Mouse (Mus musculus) midbrain, embryonic 13.5 days (tissue): ENCODE measurements around the gene Sp9. TPM values are rescaled to one million over a fixed set of nuclear protein-coding genes. Genes with fewer than 3 reads are reported as not detected.

Source experiments
- ATAC-seq: fragments of 200-750 bp; cut with Nextera tagmentation; 2 replicates; pipeline ENCODE4 v1.8.0; 2017; ENCODE audit warnings: mild to moderate bottlenecking, moderate TSS enrichment, moderate library complexity
- H3K27ac ChIP-seq: fragments of 300-500 bp; sonication (generic); 2 replicates; pipeline ENCODE4 v1.5.1; 2015; ENCODE audit warnings: inconsistent platforms, mild to moderate bottlenecking, moderate library complexity
- H3K27me3 ChIP-seq: fragments of 300-500 bp; sonication (generic); 2 replicates; pipeline ENCODE4 v1.6.1; 2015; ENCODE audit warnings: mild to moderate bottlenecking, inconsistent platforms
- H3K36me3 ChIP-seq: fragments of 300-500 bp; sonication (generic); 2 replicates; pipeline ENCODE4 v1.6.1; 2015; ENCODE audit warnings: mild to moderate bottlenecking, inconsistent platforms
- H3K4me1 ChIP-seq: fragments of 300-500 bp; sonication (generic); replicated peaks from 2 replicates; pipeline ENCODE4 v1.6.1; 2015; ENCODE audit warnings: inconsistent platforms
- H3K4me2 ChIP-seq: fragments of 300-500 bp; sonication (generic); replicated peaks from 2 replicates; pipeline ENCODE4 v1.6.1; 2015; ENCODE audit warnings: moderate library complexity, mild to moderate bottlenecking, inconsistent platforms
- H3K4me3 ChIP-seq: fragments of 300-500 bp; sonication (generic); replicated peaks from 2 replicates; pipeline ENCODE4 v1.5.1; 2015; ENCODE audit warnings: mild to moderate bottlenecking, inconsistent platforms
- H3K9ac ChIP-seq: fragments of 300-500 bp; sonication (generic); replicated peaks from 2 replicates; pipeline ENCODE4 v1.6.1; 2015; ENCODE audit warnings: mild to moderate bottlenecking, inconsistent platforms
- H3K9me3 ChIP-seq: fragments of 300-500 bp; sonication (generic); 2 replicates; pipeline ENCODE4 v1.6.1; 2016; ENCODE audit warnings: mild to moderate bottlenecking, inconsistent platforms
- WGBS: fragments of 180-500 bp; shearing (Covaris S2); methylation state at CpG from one replicate; pipeline ENCODE4 v1.1.7; 2015; 5-methylcytosine and 5-hydroxymethylcytosine counted together
- polyA plus RNA-seq: library from polyadenylated mRNA; unstranded; fragments of >200 nt; fragmentation: Nextera tagmentation; extraction: Ambion mirVana; gene quantifications from 2 replicates; pipeline ENCODE4 v1.2.1, GENCODE M21; 2015

The Sp9 gene
- 6.1 and 8.9 TPM in 2 replicates for polyA plus RNA-seq

GRCm38 (mm10) chr2:73271459-73272161 is at the start of gene Sp9:
TSS of gene Sp9 (plus strand) at chr2:73271925.
- Histone ChIP-seq H3K4me2 (peak within 1 kb of the TSS; percentile 57), H3K9ac (peak within 1 kb of the TSS; percentile 68), H3K4me3 (peak within 1 kb of the TSS; percentile 50), H3K27me3 (peaks cover 84% of the 10 kb centered on the region), H3K36me3 (no peaks in the 10 kb centered on the region), H3K27ac (peak within 1 kb of the TSS; percentile 81), H3K9me3 (no peaks in the 10 kb centered on the region), H3K4me1 (peaks cover 45% of the 10 kb centered on the region)
- ATAC-seq = peak; percentile 87
- WGBS = under 1% methylated on average over 48 of the region's 48 CpGs

- H3K27ac ChIP-seq = no peak overlapping the region
- WGBS = 51% methylated on average over 3 of the region's 3 CpGs
- ATAC-seq = no peak
- no peaks in the 10 kb centered on the region for H3K4me1 ChIP-seq
- H3K9ac ChIP-seq = no peak overlapping the region
- no peaks in the 10 kb centered on the region for H3K9me3 ChIP-seq
- H3K36me3 ChIP-seq = no peaks in the 10 kb centered on the region
- H3K4me2 ChIP-seq = no peak overlapping the region
- H3K4me3 ChIP-seq = no peak overlapping the region
- H3K27me3 ChIP-seq = no peaks in the 10 kb centered on the region
Observed at GRCm38 (mm10) chr2:73231081-73231480, 40.6 kb upstream of the Sp9 start.

DNA sequence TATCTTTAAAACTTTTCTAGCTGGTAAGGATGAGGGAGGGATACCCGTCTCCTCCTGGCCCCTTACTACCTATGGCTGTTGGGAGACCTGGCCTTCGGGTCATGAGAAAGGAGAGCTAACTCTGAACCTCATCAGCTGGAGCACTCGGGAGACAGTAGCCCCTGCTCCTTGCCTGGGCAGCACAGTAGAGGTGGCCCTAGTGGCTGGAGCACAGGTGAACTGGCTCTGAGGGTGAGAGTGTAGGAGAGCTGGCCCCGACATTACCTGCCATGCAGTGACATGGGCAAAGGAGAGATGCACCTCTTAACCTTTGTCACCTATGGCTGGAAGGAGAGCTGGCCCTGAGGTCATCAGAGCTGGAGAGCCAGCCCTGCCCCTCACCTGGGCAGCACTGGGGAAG is 30.4 kb upstream of the Sp9 start:
- 88% methylated on average over 4 of the region's 4 CpGs for WGBS

GRCm38 (mm10) chr2:73248701-73249100 is 23.0 kb upstream of the Sp9 start:
- ATAC-seq = no peak
- Histone ChIP-seq H3K36me3 (no peaks in the 10 kb centered on the region), H3K9me3 (0 out of 2 replicates have a peak, but pooled peaks cover 8% of the 10 kb centered on the region), H3K27ac (no peak overlapping the region), H3K27me3 (no peaks in the 10 kb centered on the region; the same call in 1 of the 2 replicates), H3K4me1 (no peaks in the 10 kb centered on the region), H3K4me3 (no peak overlapping the region), H3K9ac (no peak overlapping the region), H3K4me2 (no peak overlapping the region)
- WGBS = 47% methylated on average over 4 of the region's 4 CpGs

More for the DNA sequence above, 30.4 kb upstream of the Sp9 start:
- no peak for ATAC-seq
- Histone ChIP-seq H3K4me1 (no peaks in the 10 kb centered on the region), H3K36me3 (no peaks in the 10 kb centered on the region), H3K9me3 (no peaks in the 10 kb centered on the region), H3K4me2 (no peak overlapping the region), H3K9ac (no peak overlapping the region), H3K4me3 (no peak overlapping the region), H3K27ac (no peak overlapping the region), H3K27me3 (no peaks in the 10 kb centered on the region)

GRCm38 (mm10) chr2:73263172-73263765 is 8.5 kb upstream of the Sp9 start:
- H3K4me2 ChIP-seq = peak overlapping the region; percentile 54
- WGBS = 4% methylated on average over 16 of the region's 16 CpGs
- peaks cover 16% of the 10 kb centered on the region for H3K4me1 ChIP-seq
- peak overlapping the region; percentile 34 for H3K4me3 ChIP-seq
- H3K9ac ChIP-seq = peak overlapping the region; percentile 51; the same call in 1 of the 2 replicates
- H3K27ac ChIP-seq = no peak overlapping the region
- H3K27me3 ChIP-seq = peaks cover 70% of the 10 kb centered on the region
- H3K9me3 ChIP-seq = peaks cover 6% of the 10 kb centered on the region; the same call in 1 of the 2 replicates
- no peak for ATAC-seq
- H3K36me3 ChIP-seq = no peaks in the 10 kb centered on the region

DNA sequence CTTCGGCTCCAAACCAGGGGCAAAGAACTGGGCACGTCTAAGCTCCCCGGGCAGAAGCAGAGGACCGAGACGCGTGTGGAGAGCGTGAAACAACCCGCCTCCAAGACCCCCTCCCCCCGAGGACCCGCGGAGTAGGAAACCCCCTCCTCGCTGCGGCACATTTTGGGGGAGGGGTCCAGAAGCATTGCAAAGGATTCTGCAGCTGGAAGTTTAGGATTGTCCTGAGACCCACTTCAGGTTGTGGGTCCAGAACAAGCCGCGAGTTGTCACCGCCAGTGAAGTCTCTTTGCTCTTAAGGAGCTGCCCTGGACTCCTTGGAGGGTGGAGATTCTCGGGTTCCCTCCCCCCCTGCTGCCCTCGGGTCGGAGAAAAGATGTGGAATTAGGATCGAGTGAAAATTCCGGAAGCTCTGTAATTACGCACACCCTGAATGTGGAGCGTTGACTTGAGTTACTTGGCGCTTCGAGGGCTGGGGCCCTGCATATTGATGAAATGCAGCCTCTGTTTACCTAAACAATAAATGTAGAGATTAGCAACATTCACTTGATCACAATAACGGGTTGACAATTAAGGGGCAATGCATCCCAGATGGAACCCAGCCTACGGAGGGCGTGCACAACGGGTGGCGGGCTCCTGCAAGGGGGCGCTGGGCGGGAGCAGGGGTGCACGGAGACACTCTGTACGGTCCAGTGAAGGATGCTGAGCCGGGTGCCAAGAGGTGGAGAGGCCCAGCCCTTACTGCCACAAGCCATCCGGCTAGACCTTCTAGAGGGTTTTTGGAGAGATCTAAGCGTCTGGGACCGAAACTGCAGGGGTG is 7.7 kb upstream of the Sp9 start:
- peaks cover 70% of the 10 kb centered on the region for H3K27me3 ChIP-seq
- 2% methylated on average over 38 of the region's 38 CpGs for WGBS
- H3K9ac ChIP-seq = peak overlapping the region; percentile 51; the same call in 1 of the 2 replicates
- H3K9me3 ChIP-seq = peaks cover 6% of the 10 kb centered on the region; the same call in 1 of the 2 replicates
- peak overlapping the region; percentile 54 for H3K4me2 ChIP-seq
- H3K4me1 ChIP-seq = peaks cover 16% of the 10 kb centered on the region
- H3K4me3 ChIP-seq = peak overlapping the region; percentile 34
- ATAC-seq = 0 out of 2 replicates have a peak, but pooled peaks have one; percentile 43
- no peak overlapping the region for H3K27ac ChIP-seq
- no peaks in the 10 kb centered on the region for H3K36me3 ChIP-seq

GRCm38 (mm10) chr2:73264611-73265195 is 7.0 kb upstream of the Sp9 start:
- WGBS = 5% methylated on average over 11 of the region's 11 CpGs
- Histone ChIP-seq H3K27ac (no peak overlapping the region), H3K27me3 (peaks cover 75% of the 10 kb centered on the region), H3K9ac (no peak overlapping the region), H3K4me1 (peaks cover 16% of the 10 kb centered on the region), H3K9me3 (peaks cover 6% of the 10 kb centered on the region; the same call in 1 of the 2 replicates), H3K36me3 (no peaks in the 10 kb centered on the region), H3K4me2 (peak overlapping the region; percentile 54), H3K4me3 (peak overlapping the region; percentile 34; the same call in 1 of the 2 replicates)
- 0 out of 2 replicates have a peak, but pooled peaks have one; percentile 37 for ATAC-seq

- 9% methylated on average over 5 of the region's 5 CpGs for WGBS
- peaks cover 25% of the 10 kb centered on the region for H3K4me1 ChIP-seq
Observed at GRCm38 (mm10) chr2:73266011-73266410, 5.7 kb upstream of the Sp9 start.

GRCm38 (mm10) chr2:73266623-73267022 is 5.1 kb upstream of the Sp9 start:
- no peak for ATAC-seq

More at GRCm38 (mm10) chr2:73266011-73266410, 5.7 kb upstream of the Sp9 start:
- Histone ChIP-seq H3K9me3 (peaks cover 5% of the 10 kb centered on the region; the same call in 1 of the 2 replicates), H3K36me3 (no peaks in the 10 kb centered on the region), H3K4me3 (no peak overlapping the region), H3K9ac (no peak overlapping the region), H3K27me3 (peaks cover 88% of the 10 kb centered on the region), H3K4me2 (no peak overlapping the region), H3K27ac (no peak overlapping the region)
- no peak for ATAC-seq

DNA sequence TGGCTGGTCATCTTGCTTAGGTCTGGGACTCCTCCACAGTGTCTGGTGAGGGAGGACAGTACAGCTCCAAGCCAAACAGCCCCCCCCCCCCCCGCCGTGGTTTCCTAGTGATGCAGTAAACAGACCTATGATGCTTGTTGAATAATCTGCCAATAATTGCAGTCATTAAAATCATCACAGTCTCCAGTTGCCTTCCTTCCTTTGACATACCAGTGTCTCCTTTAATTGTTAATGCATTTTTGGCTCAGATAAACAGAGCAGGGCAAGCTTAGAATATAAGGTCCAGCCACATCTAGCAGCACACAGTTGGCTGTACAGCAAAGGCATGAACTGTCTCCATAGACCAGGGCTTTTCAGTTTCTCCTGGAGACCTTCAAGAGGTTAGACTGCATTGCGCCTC is 4.5 kb upstream of the Sp9 start:
- Histone ChIP-seq H3K9ac (no peak overlapping the region), H3K4me2 (no peak overlapping the region), H3K9me3 (no peaks in the 10 kb centered on the region), H3K36me3 (no peaks in the 10 kb centered on the region), H3K4me3 (no peak overlapping the region), H3K4me1 (peaks cover 36% of the 10 kb centered on the region), H3K27ac (no peak overlapping the region), H3K27me3 (peaks cover 94% of the 10 kb centered on the region)
- ATAC-seq = no peak
- 17% methylated on average over 3 of the region's 3 CpGs for WGBS

More at GRCm38 (mm10) chr2:73266623-73267022, 5.1 kb upstream of the Sp9 start:
- Histone ChIP-seq H3K9me3 (peaks cover 3% of the 10 kb centered on the region; the same call in 1 of the 2 replicates), H3K4me3 (no peak overlapping the region), H3K4me1 (peaks cover 30% of the 10 kb centered on the region), H3K36me3 (no peaks in the 10 kb centered on the region), H3K4me2 (no peak overlapping the region), H3K9ac (no peak overlapping the region), H3K27ac (no peak overlapping the region), H3K27me3 (peaks cover 94% of the 10 kb centered on the region)
- 58% methylated on average over 1 of the region's 1 CpGs for WGBS

- H3K4me2 ChIP-seq = no peak overlapping the region; the same call in 1 of the 2 replicates
- ATAC-seq = no peak
- H3K4me1 ChIP-seq = peaks cover 41% of the 10 kb centered on the region
- H3K4me3 ChIP-seq = no peak overlapping the region
- WGBS = 2% methylated on average over 4 of the region's 4 CpGs
- H3K36me3 ChIP-seq = no peaks in the 10 kb centered on the region
- peaks cover 94% of the 10 kb centered on the region for H3K27me3 ChIP-seq
- H3K9me3 ChIP-seq = no peaks in the 10 kb centered on the region
- no peak overlapping the region for H3K9ac ChIP-seq
- no peak overlapping the region for H3K27ac ChIP-seq
Observed at GRCm38 (mm10) chr2:73267818-73268217, 3.9 kb upstream of the Sp9 start.
